Mouse (Mus musculus) frontal cortex, postnatal 36 days (tissue): ENCODE measurements around the gene Hyou1.
"Not testable (repeated sequence)": the region's sequence is repeated elsewhere in the genome, so short reads cannot be mapped to it uniquely, and the experiment has no call there.

ENCODE experiments used
- DNase-seq, 2 experiments: peaks; one replicate each; pipeline ENCODE4 v3.0.0; 2022; ENCODE audit warnings: low spot score in 2 of 2

Gene Hyou1

DNA sequence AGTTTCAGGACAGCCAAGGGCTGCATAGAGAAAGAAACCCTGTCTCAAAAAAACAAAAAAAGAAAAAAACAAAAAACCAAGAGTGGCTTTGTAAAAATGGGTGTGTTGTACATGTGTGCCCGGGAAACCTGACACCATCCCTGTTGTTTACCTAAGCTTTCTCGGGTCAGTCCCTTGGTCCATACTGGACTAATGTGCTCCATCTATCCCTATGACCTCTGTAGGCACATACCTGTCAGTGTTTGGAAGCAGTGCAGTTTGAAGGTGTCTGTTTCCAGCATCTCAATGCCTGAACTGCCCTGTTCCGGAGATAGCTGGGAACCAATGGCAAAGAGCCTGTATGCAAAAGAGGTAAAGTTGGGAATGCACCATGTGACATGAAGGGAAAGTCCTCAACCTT lies 25.7 kb downstream of the Hyou1 start:
- no peak for DNase-seq

DNA sequence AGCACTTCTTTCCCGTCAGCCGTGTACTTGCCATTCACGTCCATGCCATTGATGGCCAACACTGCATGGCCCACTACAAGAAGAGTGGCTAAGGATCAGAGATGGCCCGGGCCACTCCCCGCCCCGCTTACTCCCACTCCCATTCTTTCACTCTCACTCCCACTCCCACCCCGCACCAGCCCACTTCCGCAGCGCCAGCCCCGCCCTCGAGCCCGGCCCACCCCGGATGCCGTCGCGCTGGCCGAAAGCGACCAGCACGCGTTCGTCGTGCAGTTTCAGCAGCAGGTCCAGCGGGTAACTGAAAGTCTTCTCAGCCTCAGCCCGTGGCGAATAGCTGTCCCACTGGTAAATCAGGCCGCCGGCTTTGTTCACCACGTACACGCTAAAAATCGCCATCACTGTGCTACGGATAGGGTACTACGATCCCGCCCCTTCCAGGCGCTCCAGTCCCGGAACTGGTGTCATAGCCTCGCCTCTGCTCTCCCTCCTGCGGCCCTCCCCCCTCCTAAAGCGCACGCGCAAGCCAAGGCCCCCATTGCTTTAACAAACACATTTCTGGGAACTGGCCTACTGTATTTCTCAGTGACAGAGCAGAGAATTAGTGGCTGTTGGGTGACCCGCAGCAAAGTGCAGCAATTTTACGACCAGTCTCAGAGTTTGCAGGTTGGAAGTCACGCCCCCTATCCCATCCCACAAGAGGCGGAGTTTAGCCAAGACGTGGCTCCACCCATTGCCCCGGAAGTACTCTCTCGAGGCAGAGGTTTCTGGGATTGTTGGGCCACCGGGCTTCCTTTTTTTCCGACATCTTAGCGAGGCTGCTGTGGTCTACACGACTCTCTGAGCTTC lies 27.8 kb downstream of the Hyou1 start, which contains the start of the genes Rps25 and Trappc4:
Gene Rps25 (plus strand): TSS at position 234 of the 846 bp plus-strand sequence.
Gene Trappc4 (minus strand): TSS at position 695 of the 846 bp plus-strand sequence.
- DNase-seq: peak; percentile 90 to 92

DNA sequence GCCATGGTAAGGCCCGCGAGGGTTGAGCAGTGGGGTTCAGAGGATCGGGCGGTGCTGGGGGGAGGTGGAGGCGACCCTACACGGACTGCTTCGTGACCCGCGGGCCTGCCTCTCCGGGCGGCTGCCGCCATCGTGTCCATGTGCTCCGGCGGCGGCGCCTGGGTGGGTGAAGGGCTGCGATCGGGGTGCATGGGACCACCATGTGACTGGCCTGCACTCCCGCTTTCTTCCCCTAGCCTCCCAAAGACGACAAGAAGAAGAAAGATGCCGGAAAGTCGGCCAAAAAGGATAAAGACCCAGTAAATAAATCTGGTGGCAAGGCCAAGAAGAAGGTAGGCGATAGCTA lies 28.4 kb downstream of the Hyou1 start:
- DNase-seq: no peak

DNA sequence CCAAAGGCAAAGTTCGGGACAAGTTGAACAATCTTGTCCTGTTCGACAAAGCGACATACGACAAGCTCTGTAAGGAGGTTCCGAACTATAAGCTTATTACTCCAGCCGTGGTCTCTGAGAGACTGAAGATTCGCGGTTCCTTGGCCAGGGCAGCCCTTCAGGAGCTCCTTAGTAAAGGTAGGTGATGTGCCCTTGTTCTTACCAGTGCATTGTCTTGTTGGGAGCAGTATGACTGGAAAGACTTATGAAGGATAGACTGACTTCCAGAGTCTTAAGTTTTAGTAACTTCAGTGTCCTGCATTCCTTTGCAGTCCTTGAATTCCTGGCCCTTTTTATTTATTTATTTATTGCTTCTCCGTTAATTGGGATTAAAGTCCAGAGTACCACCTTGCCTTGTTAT lies 29.4 kb downstream of the Hyou1 start:
- DNase-seq: not testable (repeated sequence)

DNA sequence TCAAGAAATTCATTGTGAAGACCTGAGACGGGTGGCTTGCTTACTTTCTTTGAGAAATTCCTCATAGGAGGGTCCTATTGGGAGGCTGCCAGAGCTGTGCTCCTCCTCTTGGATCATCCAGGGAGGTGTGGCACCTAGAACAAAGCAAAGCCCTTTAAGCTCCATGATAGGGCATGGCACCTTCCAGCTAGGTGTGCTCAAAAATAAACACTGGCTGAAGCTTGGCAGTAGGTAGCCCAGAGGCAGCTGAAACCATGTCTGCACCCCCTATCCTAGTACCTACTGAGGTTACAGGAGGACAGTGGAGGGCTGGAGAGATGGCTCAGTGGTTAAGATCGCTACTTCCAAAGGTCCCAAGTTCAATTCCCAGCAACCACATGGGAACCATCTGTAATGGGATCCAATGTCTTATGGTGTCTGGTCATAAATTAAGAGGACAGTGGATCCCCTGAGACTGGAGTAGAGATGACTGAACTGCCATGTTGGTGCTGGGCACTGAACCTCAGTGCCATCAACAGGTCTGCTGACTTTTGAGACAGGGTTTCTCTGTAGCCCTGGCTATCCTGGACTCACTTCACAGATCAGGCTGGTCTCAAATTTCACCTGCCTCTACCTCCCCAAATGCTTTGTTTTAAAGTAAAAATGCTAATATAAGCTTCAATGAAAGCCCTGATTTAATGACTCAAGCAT lies 31.5 kb downstream of the Hyou1 start:
- DNase-seq: no peak

DNA sequence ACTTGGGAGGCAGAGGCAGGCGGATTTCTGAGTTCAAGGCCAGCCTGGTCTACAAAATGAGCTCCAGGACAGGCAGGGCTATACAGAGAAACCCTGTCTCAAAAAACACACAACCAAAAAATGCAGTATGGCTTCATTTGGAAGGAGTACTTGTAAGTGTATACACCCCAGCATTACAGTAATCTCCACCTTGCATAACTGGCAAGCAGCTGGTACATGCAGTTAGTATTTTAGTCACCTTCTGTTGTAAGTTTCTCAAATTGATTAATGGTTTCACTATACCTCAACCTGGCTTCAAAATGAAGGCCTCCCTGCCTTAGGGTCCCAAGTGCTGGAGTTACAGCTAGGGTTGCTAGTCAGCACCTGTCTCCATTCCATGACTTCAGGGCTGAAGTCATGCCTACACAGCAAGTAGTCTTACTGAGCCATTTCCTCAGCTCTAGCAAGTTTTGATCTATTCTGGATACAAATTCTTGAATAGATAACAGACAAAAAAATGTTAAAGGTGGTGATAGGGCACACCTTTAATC lies 32.4 kb downstream of the Hyou1 start:
- DNase-seq: no peak

DNA sequence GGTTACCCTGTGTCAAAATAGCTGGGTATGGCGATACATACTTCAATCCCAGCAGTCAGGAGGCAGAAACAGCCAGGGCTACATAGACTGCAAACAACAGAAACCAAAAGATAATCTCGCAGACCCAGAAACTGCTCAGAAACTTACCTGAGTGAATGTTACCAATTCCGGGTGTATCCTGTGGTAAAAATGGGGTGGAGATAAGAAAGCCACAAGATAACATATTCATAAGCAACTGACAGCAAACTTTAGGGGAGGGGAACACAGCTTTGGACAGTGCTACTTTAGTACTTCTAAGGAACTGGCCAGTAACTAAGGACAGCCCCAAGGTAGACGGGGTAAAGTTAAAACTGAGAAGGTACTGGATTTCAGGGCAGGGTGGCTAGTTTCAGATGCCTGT lies 33.0 kb downstream of the Hyou1 start:
- DNase-seq: no peak

DNA sequence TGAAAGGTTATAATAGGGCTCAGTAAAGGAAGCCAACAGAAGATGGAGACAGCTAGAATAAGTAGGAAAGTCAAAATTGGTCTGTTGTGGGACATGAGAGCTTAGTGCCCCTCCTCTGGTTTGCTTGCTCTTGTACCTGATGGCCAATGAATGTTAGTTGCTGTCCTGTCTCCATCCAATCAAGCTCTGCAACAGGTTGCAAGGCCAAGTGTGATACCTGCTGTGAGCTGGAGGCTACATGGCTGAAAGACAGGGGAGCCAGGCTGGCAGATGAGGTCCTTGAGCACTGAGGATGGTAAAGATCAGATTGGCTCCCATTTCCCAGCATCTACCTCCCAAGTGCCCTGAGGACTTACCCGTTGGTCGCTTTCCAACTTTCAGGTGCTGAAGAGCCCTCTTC lies 33.5 kb downstream of the Hyou1 start:
- no peak for DNase-seq

DNA sequence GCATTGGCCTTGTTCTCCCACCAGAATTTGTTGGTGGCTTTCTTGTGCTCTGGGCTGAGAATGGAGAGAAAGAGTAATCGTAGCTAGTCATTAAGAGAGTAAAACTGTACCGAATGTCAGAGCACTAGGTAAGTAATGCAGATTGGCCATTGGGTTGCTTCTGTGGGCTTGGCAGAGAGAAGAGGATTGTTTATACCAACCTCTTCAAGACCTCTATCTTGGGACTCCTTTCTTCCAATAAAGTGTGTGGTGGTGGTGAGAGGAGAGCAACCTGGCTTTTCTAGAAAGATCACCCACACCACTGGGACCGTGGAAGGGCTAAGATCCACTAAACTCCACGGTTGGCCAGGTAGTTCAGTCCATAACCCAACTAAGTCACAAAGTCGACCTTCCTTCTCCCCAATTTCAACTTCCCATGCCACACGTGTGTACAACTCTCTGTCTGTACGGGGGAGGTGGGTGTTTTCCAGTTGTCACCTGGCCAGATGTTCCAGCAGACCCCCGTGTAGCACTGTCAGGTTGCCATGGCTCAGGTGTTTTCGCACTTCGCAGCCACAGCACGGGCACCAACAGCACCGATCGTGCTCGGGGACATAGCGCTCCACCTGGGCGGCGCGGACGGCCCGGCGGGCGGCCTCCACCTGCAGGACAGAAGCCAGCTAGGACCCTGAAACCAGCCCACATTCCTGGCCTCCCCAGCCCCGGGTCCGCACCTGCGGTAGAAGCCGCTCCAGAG lies 38.0 kb downstream of the Hyou1 start:
- no peak for DNase-seq

DNA sequence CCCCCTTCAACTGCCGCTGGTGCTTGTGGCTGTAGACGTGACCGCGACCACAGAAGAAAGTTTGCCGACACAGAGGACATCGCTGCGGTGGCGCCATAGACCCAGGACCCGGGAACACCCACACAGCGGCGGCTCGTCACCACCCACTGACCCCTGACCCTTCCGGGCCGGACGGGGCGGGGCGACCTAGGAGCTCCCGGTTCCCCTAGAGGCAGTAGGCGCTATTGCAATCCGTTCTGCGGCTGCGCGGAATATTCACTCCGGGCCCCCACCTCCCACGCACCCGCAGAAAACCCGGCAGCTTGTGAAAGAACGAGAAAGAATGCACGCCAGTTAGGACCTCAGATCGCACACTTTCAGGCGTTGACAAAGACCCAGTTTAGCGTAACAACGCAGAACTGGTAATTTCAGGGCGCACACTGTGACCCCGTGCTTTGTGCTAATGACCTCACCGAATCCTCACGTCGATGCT lies 38.6 kb downstream of the Hyou1 start:
- peak; percentile 96 to 97 for DNase-seq

DNA sequence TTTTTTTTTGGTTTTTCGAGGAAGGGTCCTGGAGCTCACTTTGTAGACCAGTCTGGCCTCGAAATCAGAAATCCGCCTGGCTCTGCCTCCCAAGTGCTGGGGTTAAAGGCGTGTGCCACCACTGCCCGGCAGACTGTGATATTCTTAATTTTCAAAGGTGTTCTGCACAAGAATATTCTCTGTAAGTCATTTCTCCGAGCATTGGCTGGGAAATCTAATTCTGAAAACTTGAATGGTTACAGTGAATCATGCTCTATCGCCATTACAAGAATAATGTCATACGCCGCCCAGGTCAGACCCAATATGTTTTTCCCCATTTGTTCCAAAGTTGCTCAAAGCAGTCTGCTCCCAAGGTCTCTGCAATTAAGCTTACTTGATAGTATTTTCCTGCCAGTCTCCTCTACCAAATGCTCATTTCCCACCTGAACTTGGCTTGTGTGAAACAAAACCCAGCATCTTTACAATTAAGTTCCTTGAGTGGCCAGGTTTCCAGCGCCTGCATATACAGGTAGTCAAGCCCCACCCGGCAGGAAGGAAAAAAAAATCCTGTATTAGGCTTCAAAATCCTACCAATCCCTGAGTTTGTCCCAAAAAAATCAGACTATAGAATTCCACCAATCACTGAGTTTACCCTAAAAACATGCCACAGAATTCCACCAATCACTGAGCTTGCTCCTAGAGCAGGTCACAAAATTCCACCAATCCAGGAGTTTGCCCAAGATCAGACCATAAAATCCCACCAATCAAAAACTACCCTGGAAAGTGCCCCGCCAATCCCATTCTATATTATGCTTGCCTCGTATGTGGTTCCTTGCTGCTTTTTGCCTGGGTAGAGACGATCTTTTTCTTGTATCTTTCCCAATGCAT lies 39.5 kb downstream of the Hyou1 start, which contains the start of gene Ccdc84:
Gene Ccdc84 (minus strand): TSS at position 51 of the 867 bp plus-strand sequence.
- DNase-seq: no peak

DNA sequence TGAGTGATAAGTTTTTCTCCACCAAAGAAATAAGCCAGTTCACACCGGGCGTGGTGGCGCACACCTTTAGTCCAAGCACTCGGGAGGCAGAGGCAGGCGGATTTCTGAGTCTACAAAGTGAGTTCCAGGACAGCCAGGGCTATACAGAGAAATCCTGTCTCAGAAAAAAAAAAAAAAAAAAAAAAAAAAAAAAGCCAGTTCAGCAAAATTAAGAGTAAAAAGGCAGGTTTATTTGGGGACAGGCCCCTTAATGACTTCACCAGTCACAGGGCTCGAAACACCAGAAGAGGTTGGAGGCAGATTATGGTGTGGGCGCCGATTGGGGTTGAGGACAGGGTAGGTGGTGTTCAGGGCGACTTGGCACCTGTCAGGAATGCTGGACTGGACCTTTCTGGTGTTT lies 40.4 kb downstream of the Hyou1 start:
- DNase-seq: not testable (repeated sequence)

DNA sequence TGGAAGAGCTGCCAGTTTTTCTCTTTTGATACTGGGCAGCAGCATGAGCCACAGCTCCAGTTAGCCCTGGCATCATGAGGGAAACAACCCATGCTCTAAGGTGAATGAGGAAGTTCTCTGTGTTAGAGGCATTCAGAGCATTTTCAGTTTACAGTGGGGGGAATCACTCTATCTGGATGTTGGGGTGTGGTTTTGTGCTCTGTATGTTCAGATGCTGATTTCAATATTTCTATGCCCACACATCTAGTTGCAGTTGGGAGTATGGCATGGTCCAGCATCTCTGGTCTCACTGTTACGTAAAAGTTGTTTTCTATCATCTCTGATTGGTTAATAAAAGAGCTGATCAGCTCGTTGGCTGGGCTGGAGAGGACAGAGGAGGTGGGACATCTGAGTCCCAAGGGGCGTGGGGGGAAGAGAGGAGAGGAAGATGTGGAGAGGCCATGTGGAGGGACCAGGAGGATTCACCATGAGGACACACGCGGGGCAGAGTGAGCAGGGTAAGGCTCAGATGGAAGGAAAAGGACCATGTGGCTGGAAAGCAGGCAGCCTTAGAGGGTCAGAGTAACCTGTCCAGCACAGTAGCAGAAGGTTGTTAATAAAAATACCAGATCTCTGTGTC lies 41.1 kb downstream of the Hyou1 start:
- DNase-seq: no peak

DNA sequence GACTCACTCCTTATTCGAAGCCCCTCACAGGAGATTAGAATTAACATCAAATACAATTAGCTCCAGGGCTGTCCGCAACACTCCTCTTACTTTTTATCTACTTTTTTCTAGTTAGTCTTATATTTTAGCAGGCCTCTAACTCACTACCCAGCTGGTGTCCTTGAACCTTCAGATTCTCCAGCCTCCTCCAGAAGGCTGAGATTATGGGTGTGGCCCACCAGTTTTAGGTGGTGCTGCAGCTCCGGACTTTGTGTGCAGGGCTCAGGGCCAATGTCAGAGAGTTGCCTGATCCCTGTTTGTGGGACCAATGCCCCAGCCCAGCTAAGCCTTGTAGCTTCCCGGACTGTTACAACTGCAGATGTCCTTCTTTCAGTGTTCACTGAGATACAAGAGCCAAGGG lies 44.3 kb downstream of the Hyou1 start:
- no peak for DNase-seq

DNA sequence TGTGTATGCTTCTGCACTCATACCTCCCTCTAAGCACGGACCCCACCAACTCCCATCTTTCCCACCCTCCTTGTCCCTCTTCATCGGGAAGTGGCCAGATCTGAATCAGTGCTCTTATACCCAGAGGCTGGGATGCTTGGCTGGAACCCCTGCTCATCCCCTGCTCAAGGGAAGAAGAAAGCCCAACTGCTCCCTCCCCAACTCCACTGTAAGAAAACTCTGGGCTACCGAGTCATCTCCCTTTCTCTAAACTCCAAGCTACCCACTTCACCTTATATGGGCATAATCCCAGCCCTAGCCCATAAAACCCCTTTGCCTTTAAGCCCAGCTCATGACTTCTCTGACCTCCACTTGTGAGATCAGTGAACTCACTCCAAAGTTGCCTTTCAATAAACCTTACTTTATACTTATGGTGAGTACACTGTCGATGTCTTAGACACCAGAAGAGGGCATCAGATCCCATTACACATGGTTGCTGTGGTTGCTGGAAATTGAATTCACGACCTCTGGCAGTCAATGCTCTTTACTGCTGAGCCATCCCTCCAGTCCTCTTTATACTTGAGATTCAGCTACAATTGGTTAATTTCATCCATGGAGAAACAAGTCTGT lies 53.4 kb downstream of the Hyou1 start:
- DNase-seq: no peak

DNA sequence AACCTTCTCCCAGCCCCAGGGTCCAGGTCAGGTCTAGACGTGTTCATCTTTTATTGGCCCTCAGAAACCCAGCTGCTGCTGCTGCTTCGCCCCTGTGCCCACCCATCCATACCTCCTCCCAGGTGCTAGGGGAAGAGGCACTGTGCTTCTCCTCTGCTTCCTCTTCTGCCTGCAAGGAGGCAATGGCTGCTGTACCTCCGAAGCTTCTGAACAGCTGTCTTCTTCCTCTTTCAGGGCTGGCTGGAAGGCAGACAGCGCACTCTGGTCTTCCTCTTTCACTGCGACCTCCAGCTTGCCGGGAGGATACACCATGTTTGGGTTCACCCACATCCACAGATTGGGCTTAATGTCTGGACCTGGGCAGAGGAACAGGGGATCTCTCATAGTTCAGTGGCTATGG lies 56.5 kb downstream of the Hyou1 start:
- no peak for DNase-seq

DNA sequence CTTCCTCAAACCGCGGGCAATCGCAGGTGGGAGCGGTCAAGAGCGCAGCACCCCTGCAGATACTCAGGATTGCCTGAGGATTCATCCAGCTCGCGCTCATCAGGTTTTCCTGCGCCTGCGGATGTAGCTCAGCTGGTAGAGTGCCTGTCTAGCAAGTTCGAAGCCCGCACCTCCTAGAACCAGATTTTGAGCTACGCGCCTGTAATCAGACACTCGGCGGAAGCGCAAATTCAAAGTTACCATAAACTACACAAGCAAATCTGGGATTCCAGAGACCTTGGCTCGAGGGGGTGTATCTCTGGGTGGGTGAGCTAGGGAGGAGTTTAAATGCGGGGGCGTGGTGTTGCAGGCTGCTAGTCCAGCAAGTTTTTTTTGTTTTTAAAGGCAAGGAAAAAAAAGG lies 61.7 kb downstream of the Hyou1 start, which contains the start of gene Foxr1:
Gene Foxr1 (minus strand): TSS at position 176 of the 400 bp plus-strand sequence.
- DNase-seq: no peak
